Mouse (Mus musculus) urinary bladder, postnatal 10 days (tissue): ENCODE measurements around the gene Dmpk.
A peak's percentile ranks its signal among the peaks of the same experiment; 100 is the strongest.

Source experiments
- DNase-seq: peaks from one replicate; pipeline ENCODE4 v3.0.0; 2022; ENCODE audit warnings: low spot score

Gene Dmpk

GRCm38 (mm10) chr7:19075723-19076585, 7.7 kb upstream of the Dmpk start, which contains the start of gene Dmwd:
Dmwd (plus strand) TSS chr7:19076227.
- peak; percentile 78 for DNase-seq

- no peak for DNase-seq
Observed at GRCm38 (mm10) chr7:19076586-19076991, 7.1 kb upstream of the Dmpk start.

- DNase-seq: no peak
Observed at GRCm38 (mm10) chr7:19077761-19078160, 5.9 kb upstream of the Dmpk start.

- DNase-seq: no peak
Observed at GRCm38 (mm10) chr7:19078732-19079131, 4.9 kb upstream of the Dmpk start.

- no peak for DNase-seq
Observed at GRCm38 (mm10) chr7:19080451-19080950, 3.1 kb upstream of the Dmpk start.

GRCm38 (mm10) chr7:19082171-19082570, 1.5 kb upstream of the Dmpk start:
- DNase-seq: no peak

- DNase-seq: no peak
Observed at GRCm38 (mm10) chr7:19083096-19083495, 553 bp upstream of the Dmpk start.

- DNase-seq: no peak
Observed at GRCm38 (mm10) chr7:19084277-19084771, 675 bp downstream of the Dmpk start.

GRCm38 (mm10) chr7:19084921-19085473, 1.3 kb downstream of the Dmpk start:
- no peak for DNase-seq

- no peak for DNase-seq
Observed at GRCm38 (mm10) chr7:19085495-19085894, 1.8 kb downstream of the Dmpk start.

GRCm38 (mm10) chr7:19086042-19086441, 2.4 kb downstream of the Dmpk start:
- no peak for DNase-seq

- no peak for DNase-seq
Observed at GRCm38 (mm10) chr7:19086760-19087159, 3.1 kb downstream of the Dmpk start.

GRCm38 (mm10) chr7:19088813-19089212, 5.2 kb downstream of the Dmpk start:
- DNase-seq: no peak

- no peak for DNase-seq
Observed at GRCm38 (mm10) chr7:19091913-19092312, 8.3 kb downstream of the Dmpk start.

GRCm38 (mm10) chr7:19092381-19093173, 8.9 kb downstream of the Dmpk start:
- no peak for DNase-seq

- no peak for DNase-seq
Observed at GRCm38 (mm10) chr7:19093174-19093521, 9.5 kb downstream of the Dmpk start.

GRCm38 (mm10) chr7:19093537-19094385, 10.1 kb downstream of the Dmpk start:
- DNase-seq: peak; percentile 89

- no peak for DNase-seq
Observed at GRCm38 (mm10) chr7:19094471-19094825, 10.8 kb downstream of the Dmpk start, which contains the start of gene Six5. Six5 (plus strand) TSS chr7:19094594.

GRCm38 (mm10) chr7:19094826-19095750, 11.4 kb downstream of the Dmpk start:
- no peak for DNase-seq

GRCm38 (mm10) chr7:19095751-19096110, 12.1 kb downstream of the Dmpk start:
- no peak for DNase-seq
